Mouse (Mus musculus): ENCODE results near the gene Ccnt1.

Ccnt1 gene

GRCm38 (mm10) chr15:98510438-98511385 is 60.0 kb downstream of the Ccnt1 start:
- DNase-seq (ENCODE audit: low spot score): peak; percentile 66

DNA sequence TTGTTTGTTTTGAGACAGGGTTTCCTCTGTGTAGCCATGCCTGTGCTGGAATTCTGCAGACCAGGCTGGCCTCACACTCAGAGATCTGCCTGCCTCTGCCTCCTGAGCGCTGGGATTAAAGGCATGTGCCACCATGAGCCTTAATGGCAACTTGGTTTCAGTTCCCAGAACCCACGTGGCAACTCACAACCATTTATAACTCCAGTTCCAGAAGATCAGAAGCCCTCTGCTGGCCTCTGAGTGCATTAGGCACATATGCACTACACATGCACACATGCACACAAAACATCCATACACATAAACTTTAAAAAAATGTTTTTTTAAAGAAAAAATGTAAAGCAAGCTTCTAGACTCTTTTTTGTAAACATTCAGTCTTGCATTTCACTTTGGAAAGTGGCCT is 61.3 kb downstream of the Ccnt1 start:
- no peak for DNase-seq (ENCODE audit: low spot score)

DNA sequence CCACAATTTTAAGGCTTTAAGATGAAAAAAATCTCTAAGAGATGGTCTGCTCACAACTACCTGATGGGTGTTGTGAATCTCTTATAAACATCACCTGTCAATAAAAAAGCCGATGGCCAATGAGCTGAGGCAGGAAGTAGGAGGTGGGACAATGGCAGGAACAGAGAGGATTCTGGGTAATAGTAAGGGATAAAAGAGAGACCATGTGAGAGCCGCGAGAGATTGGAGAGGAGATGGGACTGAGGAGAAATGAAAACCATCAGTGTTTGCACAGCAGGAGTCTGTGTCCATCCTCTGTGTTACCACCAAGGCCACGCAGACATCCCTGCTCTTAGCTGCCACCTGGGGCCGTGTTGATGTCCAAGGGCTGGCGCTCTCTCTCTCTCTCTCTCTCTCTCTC is 63.4 kb downstream of the Ccnt1 start:
- DNase-seq (ENCODE audit: low spot score): no peak

GRCm38 (mm10) chr15:98506253-98506957 is 64.3 kb downstream of the Ccnt1 start:
- DNase-seq (ENCODE audit: low spot score): no peak

GRCm38 (mm10) chr15:98504514-98504913 is 66.2 kb downstream of the Ccnt1 start:
- peak; percentile 55 for DNase-seq (ENCODE audit: low spot score)

GRCm38 (mm10) chr15:98503317-98503716 is 67.4 kb downstream of the Ccnt1 start:
- no peak for DNase-seq (ENCODE audit: low spot score)

GRCm38 (mm10) chr15:98497631-98498030 is 73.1 kb downstream of the Ccnt1 start:
- no peak for DNase-seq (ENCODE audit: low spot score)

DNA sequence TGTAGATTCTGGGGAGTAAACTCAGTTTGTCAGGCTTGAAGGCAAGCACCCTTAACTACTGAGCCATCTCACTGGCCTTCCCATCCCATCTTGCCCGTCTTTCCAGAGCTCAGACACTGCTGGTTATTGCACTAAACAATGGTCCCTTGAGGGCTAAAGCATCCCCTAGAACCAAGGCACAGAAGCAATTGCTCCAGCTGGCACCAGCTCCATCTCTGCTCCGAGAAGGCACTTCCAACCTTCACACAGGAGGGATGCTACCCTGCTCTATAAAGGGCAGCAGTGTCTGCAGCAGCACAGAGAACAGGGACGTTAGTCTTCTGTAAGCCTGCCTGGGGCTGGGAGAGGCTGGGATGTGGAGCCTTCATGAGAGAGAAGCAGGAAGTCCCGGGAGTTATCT is 78.6 kb downstream of the Ccnt1 start, which contains the start of gene Olfr279:
TSS of gene Olfr279 (plus strand) at position 301 of the 400 bp plus-strand sequence.
- DNase-seq (ENCODE audit: low spot score): no peak

- DNase-seq (ENCODE audit: low spot score): no peak
Measured at GRCm38 (mm10) chr15:98491332-98491731, 79.4 kb downstream of the Ccnt1 start.
